Mouse (Mus musculus) spleen, adult 12 weeks (tissue): ENCODE data around the gene Gp9.

Experiments used
- DNase-seq: peaks from one replicate; pipeline ENCODE4 v3.0.0; 2022; ENCODE audit warnings: low spot score

The Gp9 gene

DNA sequence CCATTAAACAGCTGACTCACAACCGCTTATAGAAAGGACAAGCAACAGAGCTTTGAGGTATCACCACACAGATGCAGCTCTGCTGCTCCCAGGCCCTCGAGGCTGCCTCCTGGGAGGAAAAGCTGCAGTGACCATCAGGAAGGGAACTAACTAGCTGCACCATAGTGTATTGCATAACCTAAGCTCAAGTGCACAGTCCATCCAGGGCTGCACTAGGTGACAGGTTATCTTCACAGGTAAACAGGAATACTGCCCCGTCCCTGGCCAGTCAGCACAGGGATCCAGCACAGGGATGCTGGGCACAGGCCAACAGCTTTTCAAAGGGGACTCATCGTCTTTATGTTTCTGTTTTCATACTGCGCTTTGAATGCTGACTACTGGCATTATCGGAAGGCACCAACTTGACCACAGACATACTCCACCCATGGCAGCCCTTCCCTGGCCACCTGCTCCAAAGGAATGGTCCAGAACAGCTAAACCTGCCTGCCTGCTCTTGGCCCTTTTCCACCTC lies 31.8 kb downstream of the Gp9 start:
- DNase-seq: peak; percentile 47

DNA sequence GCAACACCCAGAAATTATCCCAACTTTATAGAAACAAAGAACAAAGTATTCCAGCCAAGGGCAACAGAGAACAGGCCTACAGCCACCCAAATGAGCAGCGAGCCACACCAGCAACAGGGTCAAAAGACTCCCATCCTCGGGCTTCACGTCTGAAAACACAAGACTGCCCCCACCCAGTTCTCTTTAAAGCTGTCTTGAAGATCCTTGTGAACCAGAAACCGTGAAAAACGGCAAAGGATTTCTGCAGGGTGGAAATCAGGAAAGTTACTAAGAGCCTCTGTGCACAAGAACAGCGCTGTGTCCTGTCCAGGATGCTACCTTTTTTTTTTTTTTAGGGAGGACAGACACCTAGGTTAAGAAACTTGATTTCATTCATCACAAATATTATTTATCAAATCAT lies 32.4 kb downstream of the Gp9 start:
- no peak for DNase-seq

DNA sequence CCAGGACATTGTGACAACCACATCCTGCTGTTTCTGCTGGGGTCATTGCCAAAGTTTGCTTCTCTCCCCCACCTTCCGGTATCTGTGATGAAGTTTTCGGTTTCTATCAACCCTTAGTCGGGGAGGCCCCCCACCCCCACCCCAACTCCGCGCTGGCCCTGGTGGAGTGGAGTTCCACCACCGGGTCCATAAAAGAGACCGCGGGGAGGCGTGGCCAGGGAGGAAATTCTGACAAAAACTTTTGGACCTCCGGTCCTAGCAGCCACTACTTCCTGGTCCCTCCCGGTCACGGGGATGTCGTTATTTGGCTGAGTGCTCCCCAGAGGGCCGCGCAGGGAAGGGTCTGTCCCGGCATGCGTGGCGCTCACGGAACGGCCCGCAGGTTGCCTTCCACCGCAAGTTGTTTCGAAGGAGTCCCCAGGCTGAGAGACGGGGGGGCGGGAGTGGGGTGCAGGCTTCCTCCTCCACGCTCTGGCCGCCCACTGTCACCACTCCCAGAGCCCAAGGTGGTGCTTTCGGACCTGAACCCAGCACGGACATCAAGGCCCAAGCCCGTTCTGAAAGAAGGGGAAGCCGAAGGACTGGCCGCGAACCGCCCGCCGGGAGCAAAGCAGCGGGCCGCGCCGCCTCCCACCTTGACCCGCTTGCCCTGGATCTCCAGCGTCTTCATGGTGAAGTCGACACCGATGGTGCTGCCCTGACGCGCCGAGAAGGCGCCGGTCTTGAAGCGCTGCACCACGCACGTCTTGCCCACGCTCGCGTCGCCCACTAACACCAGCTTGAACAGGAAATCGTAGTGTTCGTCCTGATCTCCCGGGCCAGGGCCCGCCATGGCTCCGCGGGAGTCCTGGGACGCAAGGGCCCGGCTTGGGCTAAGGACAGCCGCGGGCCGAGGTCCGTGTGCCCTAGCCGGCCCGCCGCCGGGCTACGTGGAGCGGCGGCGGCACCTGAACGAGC lies 33.1 kb downstream of the Gp9 start:
- DNase-seq: peak; percentile 60

DNA sequence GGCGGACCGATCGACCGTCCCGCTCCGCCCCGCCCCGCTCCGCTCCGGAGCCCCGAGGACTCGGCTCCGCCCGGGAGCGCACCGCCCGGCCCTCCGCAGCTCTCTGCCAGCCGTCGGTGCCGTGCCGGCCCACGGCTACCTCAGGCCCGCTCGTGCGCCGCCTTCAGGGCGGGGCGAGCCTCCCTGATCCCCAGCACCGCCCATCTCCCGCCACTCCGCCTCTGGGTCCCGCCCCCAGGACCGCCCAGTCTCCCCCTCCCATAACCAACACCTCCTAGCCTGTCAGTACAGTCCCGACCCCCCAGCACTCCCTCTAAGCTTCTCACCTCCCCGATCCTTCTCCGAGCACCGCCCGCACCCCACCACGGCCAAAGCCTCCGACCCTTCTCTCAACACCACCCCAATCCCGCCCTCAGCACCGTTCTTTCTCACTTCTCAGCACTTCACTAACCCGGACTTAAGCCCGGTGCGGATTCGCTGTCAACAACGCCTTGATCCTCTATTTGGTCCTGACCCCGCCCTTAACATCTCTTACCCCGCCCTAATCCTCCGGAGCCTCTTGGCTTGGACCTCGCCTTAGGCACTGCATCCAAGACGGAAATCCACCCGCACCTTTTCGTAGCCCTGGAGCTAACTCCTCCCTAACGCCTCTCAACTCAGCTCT lies 33.9 kb downstream of the Gp9 start, which contains the start of gene Rab43:
Rab43 (minus strand) TSS at position 490 of the 664 bp plus-strand sequence.
- peak; percentile 91 for DNase-seq

DNA sequence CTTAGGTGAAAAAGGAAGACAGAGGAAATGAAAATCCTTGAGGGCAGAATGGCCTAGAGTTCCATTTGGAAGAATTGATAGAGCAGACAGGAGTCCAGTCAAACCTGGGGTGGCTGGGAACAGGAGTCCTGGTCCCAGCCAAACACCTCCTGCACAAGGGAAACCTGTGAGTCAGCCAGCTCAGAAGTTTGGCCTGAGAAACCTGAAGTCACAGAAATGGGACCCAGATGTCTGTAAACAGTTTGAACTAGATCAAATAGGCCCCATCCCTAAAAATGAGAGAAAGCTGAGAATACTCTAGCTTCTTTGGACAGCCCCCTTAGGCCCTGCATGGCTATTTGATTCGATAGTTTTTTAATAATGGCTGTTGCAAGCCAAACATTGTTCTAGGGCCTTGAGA lies 34.8 kb downstream of the Gp9 start:
- DNase-seq: no peak

DNA sequence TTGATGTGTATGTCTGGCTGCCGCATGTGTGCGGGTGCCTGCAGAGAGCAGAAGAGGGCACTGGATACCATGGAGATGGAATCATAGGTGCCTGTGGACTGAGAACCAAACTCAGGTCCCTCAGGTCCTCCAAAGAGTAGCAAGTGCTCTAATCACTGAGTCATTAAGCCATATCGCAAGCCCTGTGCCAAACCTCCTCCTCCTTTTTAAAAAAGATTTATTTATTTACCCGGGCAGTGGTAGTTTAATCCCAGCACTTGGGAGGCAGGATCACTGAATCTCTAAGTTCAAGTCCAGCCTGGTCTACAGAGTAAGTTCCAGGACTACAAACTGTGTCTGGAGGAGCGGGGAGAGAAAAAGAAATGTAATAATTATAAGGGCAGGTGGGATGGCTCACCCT lies 36.6 kb downstream of the Gp9 start:
- DNase-seq: no peak

DNA sequence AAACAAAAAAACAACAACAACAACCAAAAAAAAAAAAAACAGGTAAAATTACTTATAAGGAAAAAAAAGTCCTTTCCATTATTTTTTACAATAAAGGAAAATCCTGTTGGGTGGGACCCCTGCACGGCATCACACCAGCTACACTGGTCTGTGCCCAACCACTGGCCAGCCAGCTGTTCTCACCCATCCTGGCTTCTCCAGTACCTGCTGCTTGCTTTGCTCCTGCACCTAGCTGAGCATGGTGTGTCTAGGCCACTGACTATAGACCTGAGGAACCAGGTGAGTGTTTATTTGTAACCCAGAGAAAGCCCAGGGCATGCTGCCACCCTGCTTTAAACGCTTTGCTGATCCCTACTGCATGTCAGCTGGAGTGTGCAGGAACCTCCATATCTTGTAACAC lies 42.5 kb downstream of the Gp9 start:
- DNase-seq: no peak
